ENCODE assay signal across 24 mouse cellular contexts in the genomic region with DNA sequence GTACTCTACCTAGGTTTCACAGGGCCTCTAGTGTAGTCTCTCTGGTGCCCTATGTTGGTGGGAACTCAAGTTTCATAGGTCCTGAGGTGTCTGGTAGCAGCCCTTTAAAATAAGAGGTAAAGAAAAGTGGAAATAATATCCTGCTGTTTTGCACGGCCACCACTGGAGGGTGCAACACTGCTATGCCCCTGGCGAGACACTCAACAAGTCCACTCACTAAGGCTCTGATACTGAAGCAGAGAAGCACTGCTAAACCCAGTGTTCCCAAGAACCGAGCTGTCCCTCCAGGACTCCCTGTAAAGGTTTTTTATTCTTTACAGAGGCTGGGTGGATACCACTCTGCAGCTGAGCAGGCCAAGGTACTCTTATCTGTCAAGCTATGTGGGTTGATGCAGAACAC. TPM values are rescaled to one million over a fixed set of nuclear protein-coding genes. Genes with fewer than 3 reads are reported as not detected.
DNase-seq lines count a peak whose midpoint lies in the region; ATAC-seq and TF ChIP-seq lines count a peak whose summit lies in the region.
"Not testable (repeated sequence)": the region's sequence is repeated elsewhere in the genome, so short reads cannot be mapped to it uniquely, and the experiment has no call there.
"Had no signal": no experiment of that assay in that cellular context is flagged by ENCODE, and none has a peak within 500 bp of the region (broad histone marks: within the 10 kb centered on the region; RNA-seq: fewer than 3 reads in every experiment).

No protein-coding gene starts in this region.

- H3K4me3 ChIP-seq in embryonic fibroblast, embryonic 13.5 days (ENCODE audit: insufficient read depth, low read length); liver, embryonic 14.5 days (ENCODE audit: insufficient read depth in 1 of 2, low read depth in 2 of 2, low read length in 2 of 2): not testable (repeated sequence)

- H3K9me3 ChIP-seq in liver, embryonic 14.5 days (ENCODE audit: control insufficient read depth, low read length), result not testable (repeated sequence)

- 14% methylated on average over 3 of the region's 3 CpGs for WGBS in liver, embryonic 14.5 days (ENCODE audit: insufficient replicate concordance)

- not testable (repeated sequence) for H3K27ac ChIP-seq in embryonic fibroblast, embryonic 13.5 days (ENCODE audit: insufficient read depth, low read length); liver, embryonic 14.5 days

- TF ChIP-seq CTCF in embryonic fibroblast, embryonic 13.5 days (IDR thresholded peaks at IDR 0.05; ENCODE audit: borderline replicate concordance, insufficient read depth, low read length), result peak; percentile 22; the same call in 1 of the 2 replicates
- peak; percentile 29; the same call in 1 of the 2 replicates for TF ChIP-seq CTCF in liver, embryonic 14.5 days (IDR thresholded peaks at IDR 0.05; ENCODE audit: low read depth)

- DNase-seq in NIH3T3 (ENCODE audit: low read depth), result peak; percentile 67
- peak; percentile 8 for DNase-seq in brain, adult 2 months (ENCODE audit: low read depth, low spot score)
- peak; percentile 8 to 20 for DNase-seq in heart, postnatal 10 days
- DNase-seq in kidney, postnatal 10 days, result peak; percentile 10
- not testable (repeated sequence) for DNase-seq in liver, embryonic 14.5 days (ENCODE audit: low read depth in 3 of 3, low spot score in 3 of 3)
- DNase-seq in retina, embryonic 14.5 days (ENCODE audit: low spot score), result peak; percentile 18

- ATAC-seq in liver, embryonic 14.5 days (ENCODE audit: insufficient read depth), result not testable (repeated sequence)

- H3K36me3 ChIP-seq in liver, embryonic 14.5 days (replicated peaks; ENCODE audit: control insufficient read depth, insufficient read depth, low read depth), result not testable (repeated sequence)

- intact Hi-C loops in heart, postnatal 10 days (cut with DNase I), result loop anchor here (5.0 kb wide), 1 partner anchor 256 kb away; no protein-coding TSS in a partner anchor

- H3K4me1 ChIP-seq in embryonic fibroblast, embryonic 13.5 days (ENCODE audit: control insufficient read depth, insufficient read depth, low read length); liver, embryonic 14.5 days (replicated peaks; ENCODE audit: control insufficient read depth in 2 of 2, insufficient read depth in 2 of 2, low read length in 1 of 2): not testable (repeated sequence)

- not testable (repeated sequence) for H3K9ac ChIP-seq in liver, embryonic 14.5 days (replicated peaks)

- not testable (repeated sequence) for TF ChIP-seq EP300 in liver, embryonic 14.5 days (IDR thresholded peaks at IDR 0.05; ENCODE audit: low read depth)

- not testable (repeated sequence) for H3K4me2 ChIP-seq in liver, embryonic 14.5 days (ENCODE audit: low read depth)

- H3K27me3 ChIP-seq in liver, embryonic 14.5 days (ENCODE audit: control insufficient read depth, insufficient read depth, low read length), result not testable (repeated sequence)

- not testable (repeated sequence) for TF ChIP-seq POLR2A in embryonic fibroblast, embryonic 13.5 days (IDR thresholded peaks at IDR 0.05; ENCODE audit: low read depth, low read length)

RNA-seq across cellular contexts. Expression of gene Gm7358, which starts 43.7 kb away (rescaled TPM):
- not detected in 2 replicates for polyA plus RNA-seq in embryonic fibroblast, embryonic 13.5 days (2011; ENCODE audit: insufficient read length, low read depth, missing spikeins)
- not detected for total RNA-seq in heart, postnatal 10 days (2021)
- polyA plus RNA-seq in liver, embryonic 14.5 days (2012; rRNA removed), result not detected in 2 replicates
- polyA plus RNA-seq in liver, embryonic 14.5 days (2014; fragmentation: Nextera tagmentation; extraction: Ambion mirVana), result not detected in 2 replicates
- total RNA-seq: adrenal gland, postnatal 36 days; gastrocnemius, postnatal 36 days; heart, postnatal 25 days; layer of hippocampus, adult 8-10 months; left cerebral cortex, postnatal 36 days; monocyte, adult 5-6 weeks had no signal
- polyA plus RNA-seq: CD4-positive, CD25-positive, alpha-beta regulatory T cell, adult 4 months; embryonic facial prominence, embryonic 13.5 days; forebrain, embryonic 15.5 days; heart, embryonic 11.5 days; hindbrain, embryonic 14.5 days; intestine, embryonic 16.5 days; kidney, embryonic 16.5 days; liver, embryonic 11.5 days; lung, embryonic 15.5 days; midbrain, embryonic 11.5 days; neural tube, embryonic 11.5 days had no signal
